Mouse (Mus musculus) testis, adult 2 months (tissue): ENCODE results near the gene Tnip2.

ENCODE experiments used
- CTCF ChIP-seq: fragments of 200-500 bp; IDR thresholded peaks from 2 replicates; pipeline ENCODE4 v1.5.1; 2012; ENCODE audit warnings: low read depth, mild to moderate bottlenecking, inconsistent platforms, low read length, moderate library complexity; ENCODE audit not compliant: control insufficient read depth, insufficient read depth, insufficient replicate concordance
- POLR2A ChIP-seq: fragments of 200-500 bp; IDR thresholded peaks from 2 replicates; pipeline ENCODE4 v1.6.1; 2012; ENCODE audit warnings: low read depth, mild to moderate bottlenecking, inconsistent platforms, low read length, moderate library complexity; ENCODE audit not compliant: control insufficient read depth

DNA sequence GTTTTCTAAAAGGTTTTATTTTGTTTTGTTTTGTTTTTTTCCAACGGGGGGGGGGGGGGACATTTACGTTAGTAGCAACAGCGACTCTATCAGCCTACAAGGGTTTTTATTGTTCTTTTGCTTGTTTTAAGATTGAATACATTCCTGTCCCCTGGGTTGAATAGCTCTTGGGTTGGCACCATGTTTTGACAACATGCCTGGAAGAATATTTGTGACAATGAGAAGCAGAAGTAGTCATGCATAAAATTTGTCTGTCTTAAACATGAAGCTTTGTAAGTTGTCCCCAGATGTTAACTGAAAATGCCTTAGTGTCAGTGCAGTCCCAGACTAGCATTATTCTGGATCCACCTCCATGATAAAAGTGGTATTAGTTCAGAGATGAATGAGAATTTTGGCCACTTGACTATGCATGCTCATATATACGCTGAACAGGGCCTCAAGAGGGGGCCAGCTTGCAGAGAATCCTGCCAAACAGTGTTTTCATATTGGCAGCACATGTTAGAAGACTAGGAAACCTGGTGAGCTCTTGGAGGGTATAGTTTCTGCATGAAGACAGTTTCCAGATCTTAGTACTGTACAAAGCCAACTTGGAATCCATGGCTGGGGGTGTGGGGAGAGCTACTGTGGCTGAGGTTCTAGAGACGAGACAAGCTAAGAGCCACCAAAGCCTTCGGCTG is 24.9 kb downstream of the Tnip2 start:
- TF ChIP-seq CTCF, result no peak
- TF ChIP-seq POLR2A, result no peak
